Mouse (Mus musculus) heart, adult 18-20 months (tissue): ENCODE measurements around the gene Slitrk4. TPM values are rescaled to one million over a fixed set of nuclear protein-coding genes. Genes with fewer than 3 reads are reported as not detected.
A peak's percentile ranks its signal among the peaks of the same experiment; 100 is the strongest.

Experiments used
- DNase-seq, 2 experiments: peaks; one replicate each; pipeline ENCODE4 v3.0.0; 2021 to 2022; ENCODE audit warnings: mixed read lengths in 1 of 2
- long read RNA-seq, 2 experiments: library from polyadenylated mRNA; stranded (forward); transcript quantifications; one replicate each; pipeline ENCODE4 v2.0.0; 2021
- total RNA-seq, 2 experiments: library from RNA; stranded (reverse); gene quantifications; 2 replicates each; pipeline ENCODE4 v1.2.3; 2021

Gene Slitrk4
- under 1 TPM; 0.55 to 0.59 TPM for total RNA-seq
- long read RNA-seq, experiment 1, result 0 reads
- long read RNA-seq, experiment 2, result 0 reads

- DNase-seq, result peak in 1 of 2 experiments; percentile 2
These were observed at the start of gene Slitrk4 for GRCm38 (mm10) chrX:64276290-64277125. Gene Slitrk4, minus strand, starts transcription at chrX:64276996.

GRCm38 (mm10) chrX:64319501-64319900 lies 42.7 kb upstream of the Slitrk4 start:
- DNase-seq, result no peak

DNA sequence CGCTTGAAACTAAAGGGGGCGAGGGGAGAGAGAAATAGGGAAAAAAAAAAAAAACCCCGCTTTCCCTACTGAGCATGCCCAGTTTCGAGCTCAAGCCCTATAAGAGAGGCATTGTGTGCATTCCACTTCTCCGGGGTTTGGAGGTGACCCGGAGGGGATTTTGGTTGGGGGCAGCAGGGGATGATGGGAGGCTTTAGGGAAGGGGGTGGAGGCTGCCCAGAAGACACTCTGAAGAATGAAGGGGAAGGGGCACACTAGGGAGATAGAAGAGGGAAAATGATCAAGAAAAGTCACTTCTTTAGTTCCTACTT lies 1.1 kb upstream of the Slitrk4 start:
- DNase-seq, result no peak

DNA sequence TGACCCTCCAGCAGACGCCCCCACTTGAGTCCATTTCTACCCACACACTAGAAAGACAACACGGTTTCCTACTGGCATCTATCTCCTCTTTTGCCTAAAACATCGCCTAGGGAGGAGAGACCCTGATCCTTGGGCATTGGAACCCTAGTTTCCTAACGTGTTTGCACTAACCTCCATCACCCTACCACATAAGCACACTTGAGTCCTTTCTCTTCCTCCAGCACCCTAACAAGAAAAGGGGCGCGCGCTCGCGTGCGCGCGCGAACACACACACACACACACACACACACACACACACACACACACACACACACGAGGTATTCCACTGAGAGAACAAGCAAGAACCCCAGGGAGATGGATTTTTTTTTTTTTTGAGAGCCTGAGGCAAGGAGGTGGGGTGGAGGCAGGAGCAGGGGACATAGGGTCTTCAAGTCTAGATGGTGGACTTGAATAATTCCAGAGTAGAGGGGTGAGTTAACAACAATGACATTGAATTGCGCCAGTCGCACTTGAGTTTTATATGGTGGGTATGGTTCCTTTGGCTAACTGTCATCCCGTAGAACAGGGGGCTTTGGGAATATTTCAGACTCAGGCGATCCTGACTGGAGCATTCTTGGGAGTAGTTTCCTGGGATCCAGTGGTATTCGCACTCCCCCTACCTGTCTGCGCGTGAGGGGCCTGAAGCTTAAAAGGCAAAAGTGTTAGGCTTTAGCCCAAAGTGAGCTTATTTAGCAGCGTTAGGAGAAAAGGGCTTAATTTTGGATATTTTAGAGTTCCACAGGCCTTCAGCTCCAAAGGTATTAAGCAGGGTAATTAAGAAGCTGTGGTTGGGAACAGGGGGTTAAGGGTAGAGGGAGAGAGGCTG lies 562 bp upstream of the Slitrk4 start:
- DNase-seq, result no peak

DNA sequence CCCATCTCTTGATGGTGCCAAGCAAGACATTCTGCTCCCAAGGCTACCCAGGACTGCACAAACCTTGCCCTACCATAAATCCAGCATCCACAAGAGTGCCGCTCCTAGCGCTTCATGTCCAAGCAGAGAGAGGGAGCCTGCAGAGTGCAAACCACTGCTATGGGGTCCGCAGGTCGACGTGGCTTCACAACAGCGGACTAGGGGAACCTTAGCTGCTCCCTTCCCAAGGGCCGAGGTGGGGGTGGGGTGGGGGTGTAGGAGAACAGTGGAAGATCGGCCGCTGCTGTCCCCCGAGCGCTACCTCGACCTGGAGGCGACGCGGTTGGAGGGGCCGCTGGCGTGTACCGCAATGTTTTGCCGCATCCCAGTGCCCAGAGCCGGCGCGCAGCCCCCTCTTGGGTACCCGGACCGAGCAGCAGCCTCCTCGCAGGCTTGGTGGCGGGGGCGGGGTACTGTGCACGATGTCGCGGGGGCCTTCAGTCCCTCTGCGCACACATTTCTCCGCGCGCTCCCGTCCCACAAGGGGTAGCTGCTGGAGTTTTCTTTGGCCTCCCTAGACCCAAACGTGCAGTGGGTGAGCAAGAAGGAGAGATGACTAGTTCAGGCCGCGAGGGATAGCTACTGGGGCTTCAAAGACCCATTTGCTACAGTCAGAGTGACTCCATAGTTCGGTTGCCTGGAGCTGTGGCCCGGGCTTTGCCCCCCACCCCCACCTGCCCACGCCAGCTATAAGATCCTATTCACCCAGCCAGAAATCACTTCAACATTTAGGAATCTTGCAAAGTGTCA lies 1.1 kb downstream of the Slitrk4 start:
- no peak for DNase-seq

GRCm38 (mm10) chrX:64263481-64263880 lies 13.3 kb downstream of the Slitrk4 start:
- no peak for DNase-seq

Other genes starting within 250 kb of the Slitrk4 start
- not detected for gene Gm6760, start 124.8 kb downstream of the Slitrk4 start, total RNA-seq
- gene 3830417A13Rik, start 103.4 kb downstream of the Slitrk4 start, total RNA-seq, result not detected